Mouse (Mus musculus): ENCODE measurements at regions not wholly inside any gene's neighbourhood (a gene's known extent, or its start where the extent isn't known, plus 50 kb on each side); places are given as distances from the start of the nearest gene placed in this dataset.

DNA sequence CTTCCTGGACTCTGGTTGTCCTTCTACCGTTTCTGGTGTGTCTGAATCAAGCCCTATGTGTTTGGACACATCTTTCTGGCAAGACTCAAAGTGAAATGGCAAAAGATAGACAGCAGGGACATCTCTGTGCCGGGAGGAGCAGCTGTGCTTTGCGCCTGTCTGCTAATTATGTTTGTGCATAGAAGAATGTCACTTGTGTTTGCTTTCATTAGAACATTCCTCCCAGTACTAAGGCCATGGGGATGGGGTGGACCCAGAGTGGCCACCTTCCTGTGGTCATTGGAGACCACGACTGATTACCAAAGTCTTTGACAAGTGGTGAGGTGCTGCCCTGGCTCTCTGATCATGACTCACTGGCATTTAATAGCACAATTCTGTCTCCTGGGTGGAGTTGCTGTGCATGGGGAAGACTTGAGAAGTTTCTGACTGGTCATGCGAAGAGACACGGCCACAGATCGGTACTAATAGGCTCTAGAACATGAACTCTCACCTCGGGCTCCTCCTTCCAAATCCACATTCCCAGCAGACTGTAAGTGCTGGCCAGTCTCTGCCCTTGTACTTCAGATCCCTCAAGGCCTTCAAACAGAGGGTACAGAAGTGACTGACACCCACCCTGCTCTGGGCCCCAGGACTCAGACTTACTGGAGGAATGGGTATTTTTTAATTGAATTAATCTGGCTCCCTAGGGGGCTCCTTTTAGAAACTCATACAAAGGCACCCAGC, 279.0 kb downstream of the Gm49356 start:
- no peak for TF ChIP-seq CTCF (IDR thresholded peaks at IDR 0.05; ENCODE audit: low read depth)
- no peak for TF ChIP-seq EP300 (IDR thresholded peaks at IDR 0.05; ENCODE audit: low read depth)
